In genomic region chr2:29582415-29582814, GRCm38 (mm10) we compare ENCODE assay signal across 8 mouse cellular contexts. TPM values are rescaled to one million over a fixed set of nuclear protein-coding genes. Genes with fewer than 3 reads are reported as not detected.
A peak's percentile ranks its signal among the peaks of the same experiment; 100 is the strongest.
DNase-seq lines count a peak whose midpoint lies in the region; ATAC-seq and TF ChIP-seq lines count a peak whose summit lies in the region.

No protein-coding gene starts in this region.

- peak; percentile 44 for DNase-seq in G1E (ENCODE audit: low spot score)
- DNase-seq in adrenal gland, postnatal 25 days = peak; percentile 75
- peak; percentile 77 for DNase-seq in embryonic facial prominence, embryonic 10.5 days (ENCODE audit: low spot score)
- peak; percentile 72 to 86 for DNase-seq in layer of hippocampus, adult 18-20 months (ENCODE audit: low spot score in 2 of 2)
- DNase-seq in lung, postnatal 0 days (ENCODE audit: low spot score) = peak; percentile 76
- peak; percentile 81 for DNase-seq in right cerebral cortex, adult 18-20 months
- peak; percentile 75 for DNase-seq in urinary bladder, postnatal 14 days (ENCODE audit: low spot score)

- TF ChIP-seq CTCF in G1E (IDR thresholded peaks at IDR 0.05; ENCODE audit: low read depth, low read length) = peak; percentile 83
- TF ChIP-seq CTCF in lung, postnatal 0 days (IDR thresholded peaks at IDR 0.05) = peak; percentile 99

- no peak for ATAC-seq in G1E (ENCODE audit: extremely low read depth, insufficient number of reproducible peaks, low FRiP score, poor library complexity, severe bottlenecking)
- ATAC-seq in heart, embryonic 16.5 days (replicated peaks; ENCODE audit: extremely low read depth, insufficient read depth, low FRiP score) = 0 out of 2 replicates have a peak, but pooled peaks have one; percentile 37
- peak; percentile 33; the same call in 1 of the 2 replicates for ATAC-seq in lung, postnatal 0 days

- TF ChIP-seq EP300 in lung, postnatal 0 days (IDR thresholded peaks at IDR 0.05) = no peak

- H3K9ac ChIP-seq in heart, embryonic 16.5 days (ENCODE audit: low read length) = no peak overlapping the region
- H3K9ac ChIP-seq in lung, postnatal 0 days (replicated peaks; ENCODE audit: low read depth) = no peak overlapping the region

- 6% methylated on average over 7 of the region's 7 CpGs for WGBS in embryonic facial prominence, embryonic 10.5 days
- 5% methylated on average over 7 of the region's 7 CpGs for WGBS in heart, embryonic 16.5 days
- 1% methylated on average over 7 of the region's 7 CpGs for WGBS in lung, postnatal 0 days

- H3K27me3 ChIP-seq in G1E (ENCODE audit: insufficient read depth, low read length) = peaks cover 15% of the 10 kb centered on the region
- peaks cover 6% of the 10 kb centered on the region; the same call in 1 of the 2 replicates for H3K27me3 ChIP-seq in embryonic facial prominence, embryonic 10.5 days (replicated peaks; ENCODE audit: low read depth, poor library complexity, severe bottlenecking)
- no peaks in the 10 kb centered on the region for H3K27me3 ChIP-seq in heart, embryonic 16.5 days (ENCODE audit: control insufficient read depth, insufficient read depth, low read length)
- no peaks in the 10 kb centered on the region for H3K27me3 ChIP-seq in lung, postnatal 0 days (replicated peaks; ENCODE audit: insufficient read depth, low read length)

- no peak overlapping the region for H3K4me2 ChIP-seq in heart, embryonic 16.5 days (ENCODE audit: low read depth, low read length)
- H3K4me2 ChIP-seq in lung, postnatal 0 days (replicated peaks; ENCODE audit: low read depth, low read length) = no peak overlapping the region

- no peaks in the 10 kb centered on the region for H3K4me1 ChIP-seq in G1E (ENCODE audit: insufficient read depth, low read depth, low read length)
- peaks cover 20% of the 10 kb centered on the region for H3K4me1 ChIP-seq in embryonic facial prominence, embryonic 10.5 days
- H3K4me1 ChIP-seq in heart, embryonic 16.5 days (ENCODE audit: control insufficient read depth, insufficient read depth, low read length) = no peaks in the 10 kb centered on the region
- H3K4me1 ChIP-seq in lung, postnatal 0 days (ENCODE audit: insufficient read depth, low read depth, low read length) = no peaks in the 10 kb centered on the region

- no peak overlapping the region for H3K27ac ChIP-seq in embryonic facial prominence, embryonic 10.5 days (replicated peaks)
- no peak overlapping the region for H3K27ac ChIP-seq in heart, embryonic 16.5 days (ENCODE audit: low read length)
- H3K27ac ChIP-seq in lung, postnatal 0 days (ENCODE audit: low read length) = no peak overlapping the region

- no peak overlapping the region for H3K4me3 ChIP-seq in G1E (ENCODE audit: low read depth, low read length)
- no peak overlapping the region for H3K4me3 ChIP-seq in embryonic facial prominence, embryonic 10.5 days
- H3K4me3 ChIP-seq in heart, embryonic 16.5 days (ENCODE audit: low read length) = no peak overlapping the region
- H3K4me3 ChIP-seq in lung, postnatal 0 days (ENCODE audit: low read depth, low read length) = no peak overlapping the region

- no peaks in the 10 kb centered on the region for H3K9me3 ChIP-seq in G1E (replicated peaks)
- H3K9me3 ChIP-seq in embryonic facial prominence, embryonic 10.5 days = no peaks in the 10 kb centered on the region
- no peaks in the 10 kb centered on the region for H3K9me3 ChIP-seq in heart, embryonic 16.5 days (replicated peaks; ENCODE audit: control insufficient read depth, low read length)
- H3K9me3 ChIP-seq in lung, postnatal 0 days (ENCODE audit: low read length) = no peaks in the 10 kb centered on the region

- no peaks in the 10 kb centered on the region for H3K36me3 ChIP-seq in G1E (replicated peaks)
- H3K36me3 ChIP-seq in embryonic facial prominence, embryonic 10.5 days (replicated peaks) = no peaks in the 10 kb centered on the region
- no peaks in the 10 kb centered on the region for H3K36me3 ChIP-seq in heart, embryonic 16.5 days (ENCODE audit: control insufficient read depth, insufficient read depth)
- H3K36me3 ChIP-seq in lung, postnatal 0 days (ENCODE audit: insufficient read depth, low read length) = no peaks in the 10 kb centered on the region

RNA-seq across cellular contexts. Expression of gene Rapgef1, which starts 37.1 kb away (rescaled TPM):
- total RNA-seq in G1E (2014; fragmentation: Nextera tagmentation) = 42.0 and 42.8 TPM in 2 replicates
- 24.3 and 25.4 TPM in 2 replicates for total RNA-seq in G1E (2017)
- polyA plus RNA-seq in G1E (2012) = 37.2 and 43.3 TPM in 2 replicates
- total RNA-seq in adrenal gland, postnatal 25 days (2021) = 47.5 and 49.5 TPM in 2 replicates
- polyA plus RNA-seq in embryonic facial prominence, embryonic 10.5 days (2016; fragmentation: Nextera tagmentation; extraction: Ambion mirVana) = 16.5 and 17.3 TPM in 2 replicates
- polyA plus RNA-seq in heart, embryonic 16.5 days (2015; fragmentation: Nextera tagmentation; extraction: Ambion mirVana) = 11.3 and 12.9 TPM in 2 replicates
- 10 to 100 TPM; 83.8 to 88.5 TPM for total RNA-seq in layer of hippocampus, adult 18-20 months (2021)
- polyA plus RNA-seq in lung, postnatal 0 days (2015; fragmentation: Nextera tagmentation; extraction: Ambion mirVana) = 10.6 and 11.4 TPM in 2 replicates
